Mouse (Mus musculus): ENCODE measurements at regions not wholly inside any gene's neighbourhood (a gene's known extent, or its start where the extent isn't known, plus 50 kb on each side); places are given as distances from the start of the nearest gene placed in this dataset.

DNA sequence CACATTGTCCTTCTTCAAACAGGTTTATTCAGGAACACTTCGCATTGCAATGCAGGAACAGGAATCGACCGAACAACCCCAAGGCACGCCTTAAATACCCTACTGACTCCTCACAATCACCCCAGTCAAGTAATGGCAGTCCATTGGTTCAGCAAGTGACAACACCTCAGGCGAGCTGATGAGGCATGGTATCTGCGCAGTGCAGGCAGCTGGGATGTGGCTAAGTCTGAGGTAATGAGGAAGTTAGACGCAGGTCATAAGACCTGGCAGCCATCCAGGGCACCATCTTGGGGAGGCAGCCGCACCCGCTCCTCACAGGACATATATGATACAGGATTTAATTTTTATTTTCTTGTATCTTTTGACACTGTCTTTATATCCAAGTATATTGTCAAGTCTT lies 1251.6 kb downstream of the Basp1 start:
- DNase-seq, result no peak

- no peak for DNase-seq
These were observed 1255.7 kb downstream of the Basp1 start for GRCm38 (mm10) chr15:24157700-24158350.

- no peak for DNase-seq
These were observed 1259.3 kb downstream of the Basp1 start for GRCm38 (mm10) chr15:24154291-24154690.

DNA sequence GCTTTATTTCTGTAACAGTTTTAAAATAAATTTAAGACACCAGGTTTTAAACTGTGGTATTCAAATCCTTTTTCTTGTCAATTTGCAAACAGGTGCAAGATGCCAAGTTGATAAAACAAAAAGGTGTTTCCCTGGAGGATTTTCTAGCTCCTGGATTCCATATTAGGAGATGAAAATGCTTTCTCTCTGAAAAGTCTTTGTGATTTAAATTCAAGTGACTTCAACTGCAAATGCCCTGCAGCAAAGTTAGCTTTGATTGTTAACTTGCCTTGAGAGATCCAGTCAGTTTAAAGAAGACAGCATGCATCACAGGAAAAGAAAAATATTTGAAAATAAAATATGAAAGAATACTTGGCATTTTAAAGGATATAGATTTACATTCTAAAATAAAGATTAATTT lies 1289.3 kb downstream of the Basp1 start:
- DNase-seq, result no peak

DNA sequence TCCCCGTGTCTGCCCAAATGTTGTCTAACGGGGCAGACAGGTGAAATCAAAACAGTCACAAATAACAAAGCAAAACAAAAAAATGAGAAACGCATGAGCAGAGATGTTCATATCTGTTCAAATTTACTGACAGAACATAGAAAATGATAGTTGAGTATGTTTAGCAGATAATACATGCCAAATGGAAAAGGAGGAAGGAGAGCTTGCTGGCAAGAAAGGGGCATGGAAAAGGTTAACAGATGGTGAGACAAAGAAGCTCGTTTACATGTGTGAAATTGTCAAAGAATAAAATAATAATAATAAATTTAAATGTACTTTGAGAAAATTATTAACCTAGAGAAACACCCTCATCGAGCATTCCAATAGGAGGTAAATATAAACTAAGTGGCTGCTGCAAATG lies 1327.3 kb downstream of the Basp1 start:
- DNase-seq, result no peak

DNA sequence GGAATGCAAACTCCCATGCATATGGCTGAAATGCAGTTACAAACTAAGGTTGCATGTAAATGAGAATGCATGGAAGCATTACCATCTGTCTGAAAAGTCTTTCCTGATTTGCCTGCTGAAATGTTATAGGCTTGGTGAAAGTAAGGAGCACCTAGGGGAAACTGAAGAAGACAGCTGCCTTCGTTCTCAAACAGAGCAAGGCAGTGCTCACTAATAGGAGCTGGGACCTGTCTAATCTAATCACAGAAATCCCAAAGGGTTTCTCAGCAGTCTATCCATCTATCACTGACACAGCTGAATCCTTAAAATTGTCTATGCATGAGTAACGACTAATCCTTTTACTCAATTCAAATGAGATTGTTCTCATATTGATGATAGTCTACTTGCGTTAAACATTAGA lies 1360.4 kb downstream of the Basp1 start:
- no peak for DNase-seq

DNA sequence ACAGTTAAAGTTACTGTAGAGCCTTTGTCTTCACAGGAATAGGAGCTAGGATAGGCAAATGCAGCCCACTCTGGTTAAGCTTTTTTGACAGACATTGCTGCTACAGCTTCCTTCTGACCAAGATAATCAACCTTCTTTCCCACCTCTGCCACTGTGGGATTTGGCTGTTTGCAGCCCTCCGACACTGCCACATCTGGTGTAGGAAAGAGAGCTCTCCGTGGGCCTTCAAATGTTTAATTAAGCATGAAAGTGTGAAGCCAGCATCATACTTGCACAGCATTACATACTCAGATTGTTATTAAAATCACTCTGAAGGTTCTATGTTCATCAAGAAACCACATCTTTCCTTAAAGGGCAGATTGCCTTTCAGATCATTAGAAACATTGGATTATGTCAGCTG lies 1372.7 kb downstream of the Basp1 start:
- DNase-seq, result no peak

GRCm38 (mm10) chr15:24039174-24039573 lies 1374.4 kb downstream of the Basp1 start:
- peak; percentile 9 for DNase-seq

DNA sequence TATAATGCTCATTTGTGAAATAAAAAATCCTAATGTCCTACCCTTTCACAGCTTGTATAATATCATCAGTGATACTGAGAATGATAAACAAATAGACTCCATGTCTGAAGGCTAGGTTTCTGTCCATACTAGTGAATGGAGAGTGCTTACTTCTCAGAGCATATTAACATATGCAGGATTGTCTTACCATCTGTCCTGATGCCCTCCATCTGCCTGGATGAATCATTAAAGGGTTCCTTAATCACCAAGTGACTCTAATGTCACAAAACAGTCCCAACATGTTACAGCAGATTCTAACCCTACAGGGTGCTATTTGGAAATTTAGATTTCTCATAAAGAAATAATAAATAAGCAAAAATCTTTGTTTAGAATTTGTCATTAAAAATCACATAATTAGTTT lies 1391.4 kb downstream of the Basp1 start:
- no peak for DNase-seq

DNA sequence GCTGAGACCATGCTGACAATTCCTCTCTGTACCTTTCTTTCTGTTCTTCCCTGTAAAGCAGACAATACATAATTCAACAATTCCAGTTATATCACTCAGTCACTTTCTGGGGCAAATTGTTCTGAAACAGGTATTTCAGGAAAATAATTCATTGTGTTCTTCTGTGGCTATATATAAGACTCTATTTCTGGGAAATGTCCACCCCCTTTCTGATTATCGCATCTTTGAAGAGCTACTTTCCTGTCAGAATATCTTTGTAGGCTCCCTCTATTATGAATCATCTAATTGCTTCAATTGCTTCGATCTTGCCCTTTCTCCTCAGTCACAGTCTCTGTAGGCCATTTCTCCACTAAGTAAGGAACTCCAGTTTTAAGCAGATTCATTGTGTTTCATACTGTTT lies 1408.9 kb downstream of the Basp1 start:
- DNase-seq, result no peak

- no peak for DNase-seq
These were observed 1430.7 kb downstream of the Cdh18 start for GRCm38 (mm10) chr15:23979506-23979905.

Measured in right cerebral cortex, adult 18-20 months (tissue).